Mouse (Mus musculus) embryonic fibroblast, embryonic 13.5 days (primary cell): ENCODE measurements around the gene Prdm16.

Experiments
- CTCF ChIP-seq: IDR thresholded peaks from 2 replicates; pipeline ENCODE4 v1.5.1; 2011; ENCODE audit warnings: mild to moderate bottlenecking, control low read depth, low read length, moderate library complexity, borderline replicate concordance; ENCODE audit not compliant: insufficient read depth
- POLR2A ChIP-seq: IDR thresholded peaks from 2 replicates; pipeline ENCODE4 v1.6.1; 2011; ENCODE audit warnings: low read depth, mild to moderate bottlenecking, control low read depth, low read length, moderate library complexity

- TF ChIP-seq POLR2A (no peak), CTCF (no peak)
Measured at GRCm38 (mm10) chr4:154472569-154472968, 164.1 kb downstream of the Prdm16 start.
